Mouse (Mus musculus) MEL (cell line): ENCODE results near the gene Dgkh.

Experiments used
- CHD2 ChIP-seq: IDR thresholded peaks from 2 replicates; pipeline ENCODE4 v1.6.1; 2011; ENCODE audit warnings: low read length, improper control_type of control experiment
- CTCF ChIP-seq, 3 experiments: IDR thresholded peaks in 2 of 3; conservative IDR thresholded peaks in 1 of 3; 2 replicates each; pipeline ENCODE4 v1.5.1; 2011 to 2012; ENCODE audit warnings: low read length in 3 of 3, low read depth in 2 of 3, mild to moderate bottlenecking in 2 of 3, improper control_type of control experiment in 1 of 3, inconsistent platforms in 1 of 3, mixed read lengths in 1 of 3, moderate library complexity in 1 of 3; ENCODE audit not compliant: control insufficient read depth in 1 of 3, insufficient read depth in 1 of 3, poor library complexity in 1 of 3, severe bottlenecking in 1 of 3
- ETS1 ChIP-seq: IDR thresholded peaks from 2 replicates; pipeline ENCODE4 v1.6.1; 2012; ENCODE audit warnings: low read depth, mild to moderate bottlenecking, inconsistent platforms, low read length, improper control_type of control experiment, moderate library complexity
- MAX ChIP-seq: IDR thresholded peaks from 2 replicates; pipeline ENCODE4 v1.6.1; 2011; ENCODE audit warnings: low read length, improper control_type of control experiment
- MXI1 ChIP-seq: IDR thresholded peaks from 2 replicates; pipeline ENCODE4 v1.6.1; 2011; ENCODE audit warnings: mild to moderate bottlenecking, low read depth, low read length, improper control_type of control experiment
- NELFE ChIP-seq: IDR thresholded peaks from 2 replicates; pipeline ENCODE4 v1.6.1; 2011; ENCODE audit warnings: low read depth, low read length, improper control_type of control experiment
- POLR2A ChIP-seq, 2 experiments: IDR thresholded peaks; 2 replicates each; pipeline ENCODE4 v1.6.1; 2011 to 2012; ENCODE audit warnings: low read length in 2 of 2, mild to moderate bottlenecking in 2 of 2, control low read depth in 1 of 2, improper control_type of control experiment in 1 of 2, low read depth in 1 of 2, moderate library complexity in 1 of 2; ENCODE audit not compliant: control insufficient read depth in 1 of 2, insufficient read depth in 1 of 2, poor library complexity in 1 of 2
- POLR2AphosphoS2 ChIP-seq: IDR thresholded peaks from 2 replicates; pipeline ENCODE4 v1.6.1; 2011; ENCODE audit warnings: low read length, improper control_type of control experiment
- RAD21 ChIP-seq: IDR thresholded peaks from 2 replicates; pipeline ENCODE4 v1.6.1; 2011; ENCODE audit warnings: mild to moderate bottlenecking, low read depth, low read length, improper control_type of control experiment
- RCOR1 ChIP-seq: IDR thresholded peaks from 2 replicates; pipeline ENCODE4 v1.6.1; 2012; ENCODE audit warnings: low read depth, mild to moderate bottlenecking, inconsistent platforms, low read length, improper control_type of control experiment
- TCF12 ChIP-seq: IDR thresholded peaks from 2 replicates; pipeline ENCODE4 v1.6.1; 2014; ENCODE audit warnings: low read depth, mild to moderate bottlenecking, inconsistent platforms, low read length, improper control_type of control experiment, moderate library complexity
- UBTF ChIP-seq: IDR thresholded peaks from 2 replicates; pipeline ENCODE4 v1.6.1; 2012; ENCODE audit warnings: low read depth, mild to moderate bottlenecking, inconsistent platforms, low read length, improper control_type of control experiment, moderate library complexity, borderline replicate concordance; ENCODE audit not compliant: insufficient read depth

GRCm38 (mm10) chr14:78725976-78726375 lies 6.6 kb downstream of the Dgkh start:
- no peak for TF ChIP-seq RAD21
- no peak for TF ChIP-seq UBTF
- no peak for TF ChIP-seq TCF12
- no peak for TF ChIP-seq CTCF (IDR thresholded peaks at IDR 0.05 in 2 of 3, conservative IDR thresholded peaks at IDR 0.05 in 1 of 3; ENCODE audit: control insufficient read depth in 1 of 3, insufficient read depth in 1 of 3, low read depth in 2 of 3, low read length in 3 of 3, poor library complexity in 1 of 3, severe bottlenecking in 1 of 3)
- TF ChIP-seq POLR2AphosphoS2: no peak
- TF ChIP-seq ETS1: no peak
- no peak for TF ChIP-seq RCOR1
- no peak for TF ChIP-seq MXI1
- TF ChIP-seq POLR2A (IDR thresholded peaks at IDR 0.05; ENCODE audit: control insufficient read depth in 1 of 2, insufficient read depth in 1 of 2, low read depth in 1 of 2, low read length in 2 of 2, poor library complexity in 1 of 2): no peak
- TF ChIP-seq MAX: no peak
- TF ChIP-seq CHD2: no peak
- no peak for TF ChIP-seq NELFE
